Mouse (Mus musculus) adrenal gland (tissue): Measurements from ENCODE around the gene Fam19a1.

Experiments
- intact Hi-C: fragments of 180-260 bp; cut with DNase I; formaldehyde crosslinking; loops from one replicate; pipeline ENCODE4 v1.15.1; 2025

Fam19a1 gene

DNA sequence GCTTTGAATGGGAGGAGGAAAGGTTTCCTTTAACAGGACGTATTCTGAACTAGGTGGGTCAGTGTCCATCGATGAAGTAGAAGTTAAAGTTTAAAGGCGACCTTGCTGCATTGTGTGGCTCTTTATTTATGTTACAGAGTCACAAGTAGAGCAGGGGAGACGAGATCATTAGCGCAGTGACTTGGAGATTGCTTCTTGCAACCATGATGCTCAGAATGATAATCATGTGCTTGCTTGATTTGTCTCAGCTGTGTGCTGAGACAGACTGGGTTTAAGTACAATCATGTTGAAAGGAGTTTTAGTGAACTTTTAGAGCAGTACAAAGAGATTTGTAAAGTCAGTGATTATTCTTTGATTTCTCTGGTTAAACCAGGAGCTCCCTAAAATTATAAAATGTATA lies 536.3 kb downstream of the Fam19a1 start:
- intact Hi-C loops = no loop called here

DNA sequence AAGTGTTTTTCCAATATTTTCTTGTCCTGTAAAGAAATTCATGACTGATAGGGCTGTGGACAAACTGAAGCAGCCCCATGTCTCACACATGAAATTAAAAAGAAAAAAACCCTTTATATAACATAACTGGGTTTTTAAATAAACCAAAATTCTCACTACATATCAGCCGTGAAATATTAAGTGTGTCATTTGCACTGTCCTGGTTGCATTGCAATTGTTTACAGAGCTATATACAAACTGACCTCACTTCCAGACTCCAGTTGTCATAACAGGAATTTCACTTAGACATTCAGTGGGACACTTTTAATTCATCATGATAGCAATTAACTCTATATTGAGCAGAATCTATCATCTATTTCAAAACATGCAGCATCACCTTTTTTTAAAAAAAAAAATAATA lies 553.4 kb downstream of the Fam19a1 start:
- intact Hi-C loops = no loop called here

DNA sequence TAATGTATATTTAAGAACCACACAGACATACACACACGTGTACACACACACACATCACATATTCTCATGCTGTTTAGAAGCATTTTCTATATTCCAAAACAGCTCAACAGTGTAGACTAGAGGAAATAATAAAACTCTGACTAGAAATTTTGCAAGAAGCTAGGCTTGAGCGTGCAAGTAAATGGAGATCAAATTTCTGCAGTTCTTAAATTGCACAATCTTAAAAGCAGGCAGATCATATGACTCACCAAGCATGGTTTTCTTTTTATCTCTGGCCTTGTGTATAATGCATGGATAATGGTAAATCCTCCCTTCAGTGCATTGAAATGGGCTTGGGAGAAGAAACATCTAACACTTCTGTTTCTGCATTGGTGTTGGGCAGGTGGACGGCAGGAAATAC lies 564.9 kb downstream of the Fam19a1 start:
- intact Hi-C loops = no loop called here
